Mouse (Mus musculus): ENCODE measurements around the gene Ccl21b. TPM values are rescaled to one million over a fixed set of nuclear protein-coding genes. Genes with fewer than 3 reads are reported as not detected.
"Not testable (repeated sequence)": the region's sequence is repeated elsewhere in the genome, so short reads cannot be mapped to it uniquely, and the experiment has no call there.

Ccl21b gene
- not detected for polyA plus RNA-seq (2012; fragmentation: generic; extraction: Trizol)
- long read RNA-seq, experiment 1: 0 reads
- long read RNA-seq, experiment 2: 0 reads

DNA sequence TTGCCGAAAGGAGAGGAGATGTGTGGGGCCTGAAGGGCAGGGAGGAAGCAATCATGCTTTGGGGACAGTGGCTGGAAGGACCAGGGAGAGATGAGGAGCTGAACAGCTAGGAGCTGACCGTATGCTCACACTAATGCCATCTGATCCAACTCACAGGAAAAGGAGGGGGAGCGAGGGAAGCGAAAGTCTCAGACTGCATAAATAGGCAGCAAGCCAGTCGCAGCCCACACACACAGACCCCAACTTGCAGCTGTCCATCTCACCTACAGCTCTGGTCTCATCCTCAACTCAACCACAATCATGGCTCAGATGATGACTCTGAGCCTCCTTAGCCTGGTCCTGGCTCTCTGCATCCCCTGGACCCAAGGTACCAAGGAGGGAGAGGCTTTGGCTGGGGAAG, at the start of gene Ccl21b:
TSS of gene Ccl21b (plus strand) at position 301 of the 400 bp plus-strand sequence.
- not testable (repeated sequence) for H3K79me2 ChIP-seq (ENCODE audit: control insufficient read depth, insufficient read depth); H3K27me3 ChIP-seq (ENCODE audit: control insufficient read depth, insufficient read depth, insufficient read length); H3ac ChIP-seq (ENCODE audit: control insufficient read depth, insufficient read length, low read depth); H3K4me3 ChIP-seq (ENCODE audit: insufficient read depth, poor library complexity, severe bottlenecking); H3K79me3 ChIP-seq (ENCODE audit: low read depth); H3K36me3 ChIP-seq (ENCODE audit: control insufficient read depth, insufficient read depth)

DNA sequence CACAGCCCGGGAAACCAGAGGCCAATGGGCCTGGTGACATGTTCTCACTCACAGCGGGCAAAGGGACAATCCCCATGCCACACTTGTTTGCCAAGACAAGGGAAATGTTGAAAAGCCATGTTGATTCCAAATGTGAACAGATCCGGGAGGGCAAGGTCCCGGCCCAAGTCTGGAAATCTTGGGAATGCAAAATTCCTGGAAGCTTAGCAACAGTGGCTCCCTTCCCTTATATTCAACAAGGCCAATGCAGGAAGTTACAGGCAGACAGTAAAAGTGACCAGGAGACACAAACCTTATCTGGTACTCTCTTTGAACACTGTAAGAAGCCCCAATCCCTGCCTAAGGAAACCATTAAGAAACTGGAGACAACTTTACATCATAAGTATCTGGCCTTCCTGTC, 15.2 kb upstream of the Ccl21b start, which contains the start of gene Gm10600:
TSS of gene Gm10600 (plus strand) at position 301 of the 400 bp plus-strand sequence.
- H3K4me3 ChIP-seq (ENCODE audit: insufficient read depth, poor library complexity, severe bottlenecking); H3ac ChIP-seq (ENCODE audit: control insufficient read depth, insufficient read length, low read depth); H3K79me3 ChIP-seq (ENCODE audit: low read depth); H3K27me3 ChIP-seq (ENCODE audit: control insufficient read depth, insufficient read depth, insufficient read length); H3K79me2 ChIP-seq (ENCODE audit: control insufficient read depth, insufficient read depth); H3K36me3 ChIP-seq (ENCODE audit: control insufficient read depth, insufficient read depth): not testable (repeated sequence)

DNA sequence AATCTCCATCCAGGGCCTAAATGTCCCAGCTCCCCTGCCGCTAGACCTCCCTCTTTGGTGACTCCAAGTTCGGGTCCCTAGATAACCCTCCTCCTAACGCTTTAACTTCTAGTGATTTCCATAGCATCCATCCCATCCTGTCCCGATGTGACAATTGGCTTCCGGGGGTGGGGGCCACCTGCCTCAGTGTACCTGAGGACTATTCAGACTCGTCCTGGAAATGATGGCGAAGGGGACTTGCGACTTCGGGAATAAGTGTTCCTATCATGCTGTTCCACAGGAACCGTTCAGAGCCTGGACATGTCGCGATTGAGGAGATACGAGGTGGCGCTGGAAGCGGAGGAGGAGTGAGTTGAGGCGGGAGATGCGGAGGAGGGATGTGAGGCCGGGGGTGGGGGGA, 38.4 kb downstream of the Ccl21b start, which contains the start of gene Gm21953:
TSS of gene Gm21953 (plus strand) at position 301 of the 400 bp plus-strand sequence.
- H3K79me3 ChIP-seq (ENCODE audit: low read depth); H3K27me3 ChIP-seq (ENCODE audit: control insufficient read depth, insufficient read depth, insufficient read length); H3ac ChIP-seq (ENCODE audit: control insufficient read depth, insufficient read length, low read depth); H3K4me3 ChIP-seq (ENCODE audit: insufficient read depth, poor library complexity, severe bottlenecking); H3K36me3 ChIP-seq (ENCODE audit: control insufficient read depth, insufficient read depth); H3K79me2 ChIP-seq (ENCODE audit: control insufficient read depth, insufficient read depth): not testable (repeated sequence)

Other genes starting within 250 kb of the Ccl21b start
- gene Gm21093, start 221.0 kb upstream of the Ccl21b start, polyA plus RNA-seq (2012; fragmentation: generic; extraction: Trizol): not detected
- gene Gm3893, start 164.6 kb upstream of the Ccl21b start, polyA plus RNA-seq (2012; fragmentation: generic; extraction: Trizol): not detected
- not detected for gene Gm13304, start 140.9 kb upstream of the Ccl21b start, polyA plus RNA-seq (2012; fragmentation: generic; extraction: Trizol)
- gene Gm13306, start 102.3 kb upstream of the Ccl21b start, polyA plus RNA-seq (2012; fragmentation: generic; extraction: Trizol): not detected
- not detected for gene Gm13305, start 87.2 kb upstream of the Ccl21b start, polyA plus RNA-seq (2012; fragmentation: generic; extraction: Trizol)
- gene Gm10600, start 15.1 kb upstream of the Ccl21b start, polyA plus RNA-seq (2012; fragmentation: generic; extraction: Trizol): not detected
- gene Gm21953, start 38.5 kb downstream of the Ccl21b start, polyA plus RNA-seq (2012; fragmentation: generic; extraction: Trizol): not detected
- gene Fam205a3, start 62.6 kb downstream of the Ccl21b start, polyA plus RNA-seq (2012; fragmentation: generic; extraction: Trizol): not detected
- gene Gm21586, start 183.6 kb downstream of the Ccl21b start, polyA plus RNA-seq (2012; fragmentation: generic; extraction: Trizol): not detected
- gene Gm2163, start 211.0 kb downstream of the Ccl21b start, polyA plus RNA-seq (2012; fragmentation: generic; extraction: Trizol): not detected